Mouse (Mus musculus): ENCODE data around the gene Tagap. TPM values are rescaled to one million over a fixed set of nuclear protein-coding genes. Genes with fewer than 3 reads are reported as not detected.

Tagap gene
- total RNA-seq (2012; rRNA removed) (16.3 and 16.4 TPM in 2 replicates), total RNA-seq (2014; rRNA removed) (18.5 and 20.9 TPM in 2 replicates), polyA plus RNA-seq (2012; ENCODE audit: insufficient read length, low read depth) (12.9 and 14.2 TPM in 2 replicates)

DNA sequence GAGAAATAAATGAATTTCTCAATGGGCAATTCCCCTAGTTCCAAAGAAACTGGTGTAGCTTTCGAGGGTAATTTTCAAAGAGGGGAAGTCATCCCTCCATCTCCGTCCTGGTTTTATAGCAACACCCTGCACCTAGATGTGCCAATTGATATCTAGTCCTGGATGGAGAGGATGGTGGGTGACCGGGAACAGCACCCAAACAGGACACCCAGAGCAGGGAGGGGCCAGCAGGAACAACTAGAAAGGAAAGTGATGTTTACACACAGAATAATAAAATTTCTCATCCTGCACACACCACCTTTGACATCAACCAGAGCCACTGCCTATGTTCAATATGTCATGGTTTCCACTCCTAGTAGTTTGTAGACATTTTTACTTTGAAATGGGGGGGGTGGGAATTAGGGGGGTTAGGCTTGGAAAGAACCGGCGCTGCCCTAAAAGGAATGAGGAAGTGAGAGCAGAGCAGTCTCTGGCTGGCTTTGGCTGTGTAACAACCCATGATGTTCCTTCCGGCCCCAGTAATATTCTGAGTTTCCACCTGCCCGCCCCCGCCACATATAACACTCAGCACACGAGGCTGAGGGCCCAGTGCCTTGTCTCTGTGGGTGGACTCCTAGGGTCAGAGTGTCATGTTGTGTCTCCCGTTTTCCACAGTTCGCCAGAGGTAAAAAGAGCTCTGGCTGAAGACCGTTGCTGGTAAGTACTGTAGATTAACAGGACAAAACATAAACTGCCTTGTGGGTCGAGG lies at the start of gene Tagap:
Gene Tagap (plus strand): TSS at position 588 of the 748 bp plus-strand sequence.
- Histone ChIP-seq H3K4me2 (ENCODE audit: insufficient read depth, low read depth, poor library complexity, severe bottlenecking) (peak within 1 kb of the TSS; percentile 58), H3K36me3 (replicated peaks in 1 of 2; ENCODE audit: control insufficient read depth in 1 of 2, insufficient read depth in 1 of 2, low read length in 1 of 2) (peaks cover 18 to 33% of the 10 kb centered on the region in 2 experiments), H3K79me2 (replicated peaks; ENCODE audit: control insufficient read depth, extremely low read depth, insufficient read depth, poor library complexity, severe bottlenecking) (peaks cover 2% of the 10 kb centered on the region), H3K27ac (ENCODE audit: insufficient read depth, low read depth) (peak within 1 kb of the TSS; percentile 25; the same call in 1 of the 2 replicates), H3K9me3 (replicated peaks; ENCODE audit: low read length) (no peaks in the 10 kb centered on the region), H3K4me1 (ENCODE audit: control insufficient read depth in 1 of 2, insufficient read depth in 2 of 2) (peaks cover 12 to 32% of the 10 kb centered on the region in 2 experiments), H3K9ac (ENCODE audit: insufficient read depth, low read depth) (peak within 1 kb of the TSS; percentile 52), H3K27me3 (replicated peaks) (no peaks in the 10 kb centered on the region), H3K4me3 (replicated peaks in 1 of 3; ENCODE audit: low read depth in 2 of 3, low read length in 2 of 3, poor library complexity in 1 of 3) (peak within 1 kb of the TSS; percentile 60 to 73 (median 62))
- TF ChIP-seq MAX (IDR thresholded peaks at IDR 0.05; ENCODE audit: low read length): peak; percentile 76; the same call in 1 of the 2 replicates
- no peak for TF ChIP-seq USF2 (conservative IDR thresholded peaks at IDR 0.05; ENCODE audit: low read depth, low read length)
- peak; percentile 34; the same call in 1 of the 2 replicates for TF ChIP-seq JUN (IDR thresholded peaks at IDR 0.05; ENCODE audit: insufficient read depth, low read depth, low read length)
- no peak for TF ChIP-seq RCOR1 (conservative IDR thresholded peaks at IDR 0.05; ENCODE audit: low read depth, low read length)
- TF ChIP-seq ELF1 (IDR thresholded peaks at IDR 0.05; ENCODE audit: low read depth, low read length): peak; percentile 81
- TF ChIP-seq GABPA (IDR thresholded peaks at IDR 0.05; ENCODE audit: insufficient replicate concordance, low read depth, low read length): no peak
- TF ChIP-seq POLR2AphosphoS2 (IDR thresholded peaks at IDR 0.05; ENCODE audit: low read depth, low read length): peak; percentile 37; the same call in 1 of the 2 replicates
- TF ChIP-seq PAX5 (IDR thresholded peaks at IDR 0.05; ENCODE audit: low read length): no peak
- no peak for TF ChIP-seq MAFK (IDR thresholded peaks at IDR 0.05; ENCODE audit: insufficient replicate concordance, low read length)
- TF ChIP-seq NELFE (IDR thresholded peaks at IDR 0.05; ENCODE audit: low read depth, low read length): peak; percentile 87
- TF ChIP-seq TBP (conservative IDR thresholded peaks at IDR 0.05; ENCODE audit: low read depth, low read length): peak; percentile 83
- TF ChIP-seq CHD1 (IDR thresholded peaks at IDR 0.05; ENCODE audit: low read depth, low read length): 0 out of 2 replicates have a peak, but pooled peaks have one; percentile 10
- peak; percentile 90 for TF ChIP-seq TCF12 (IDR thresholded peaks at IDR 0.05; ENCODE audit: low read depth, low read length)
- TF ChIP-seq EP300 (IDR thresholded peaks at IDR 0.05; ENCODE audit: low read length): peak; percentile 92
- TF ChIP-seq USF1 (IDR thresholded peaks at IDR 0.05; ENCODE audit: low read depth, low read length): no peak
- TF ChIP-seq NRF1 (IDR thresholded peaks at IDR 0.05; ENCODE audit: low read depth, low read length): 0 out of 2 replicates have a peak, but pooled peaks have one; percentile 4
- TF ChIP-seq POLR2A (IDR thresholded peaks at IDR 0.05; ENCODE audit: low read depth, low read length): peak; percentile 94
- TF ChIP-seq E2F4 (IDR thresholded peaks at IDR 0.05; ENCODE audit: insufficient replicate concordance, low read depth, low read length): no peak
- no peak for TF ChIP-seq CTCF (conservative IDR thresholded peaks at IDR 0.05 in 1 of 2, IDR thresholded peaks at IDR 0.05 in 1 of 2; ENCODE audit: low read depth in 2 of 2, low read length in 2 of 2)
- TF ChIP-seq HCFC1 (IDR thresholded peaks at IDR 0.05; ENCODE audit: low read depth, low read length): peak; percentile 68
- TF ChIP-seq CHD2 (IDR thresholded peaks at IDR 0.05; ENCODE audit: low read length): peak; percentile 38; the same call in 1 of the 2 replicates
- TF ChIP-seq SMC3 (IDR thresholded peaks at IDR 0.05; ENCODE audit: low read depth, low read length): no peak
- TF ChIP-seq RAD21 (IDR thresholded peaks at IDR 0.05; ENCODE audit: low read depth, low read length): no peak
- TF ChIP-seq MAZ (IDR thresholded peaks at IDR 0.05; ENCODE audit: low read depth, low read length): peak; percentile 66; the same call in 1 of the 2 replicates
- peak; percentile 88 for TF ChIP-seq SIN3A (IDR thresholded peaks at IDR 0.05; ENCODE audit: low read length)
- peak; percentile 96 for TF ChIP-seq IRF4 (IDR thresholded peaks at IDR 0.05; ENCODE audit: low read depth, low read length)
- peak; percentile 79 for TF ChIP-seq BHLHE40 (IDR thresholded peaks at IDR 0.05; ENCODE audit: low read depth, low read length)
- peak; percentile 92; the same call in 1 of the 2 replicates for TF ChIP-seq MYC (IDR thresholded peaks at IDR 0.05; ENCODE audit: low read depth, low read length)
- no peak for TF ChIP-seq JUND (conservative IDR thresholded peaks at IDR 0.05; ENCODE audit: low read depth, low read length)
- TF ChIP-seq ZMIZ1 (IDR thresholded peaks at IDR 0.05; ENCODE audit: low read depth, low read length): peak; percentile 63; the same call in 1 of the 2 replicates
- TF ChIP-seq UBTF (IDR thresholded peaks at IDR 0.05; ENCODE audit: low read depth, low read length): no peak; the same call in 1 of the 2 replicates
- TF ChIP-seq ETS1 (conservative IDR thresholded peaks at IDR 0.05; ENCODE audit: low read depth, low read length): peak; percentile 82
- TF ChIP-seq MEF2A (IDR thresholded peaks at IDR 0.05; ENCODE audit: borderline replicate concordance, low read depth, low read length): peak; percentile 81; the same call in 1 of the 2 replicates
- TF ChIP-seq MXI1 (IDR thresholded peaks at IDR 0.05; ENCODE audit: low read depth, low read length): peak; percentile 92
- dilution Hi-C loops (cut with MboI; ENCODE audit: extremely low pct_ligation_motif_present, extremely low pct_unique_long_range_greater_than_20kb, low sequenced_read_pairs): no loop called here
- DNase-seq (ENCODE audit: extremely low read depth): peak; percentile 90
- in situ Hi-C loops (cut with MboI; ENCODE audit: low pct_ligation_motif_present, low pct_unique_long_range_greater_than_20kb, low sequenced_read_pairs): loop anchor here (5.0 kb wide), 1 partner anchor 58 kb away; no protein-coding TSS in a partner anchor
